Mouse (Mus musculus) retina, postnatal 1 day (tissue): ENCODE measurements around the gene Vps50.
"Not testable (repeated sequence)": the region's sequence is repeated elsewhere in the genome, so short reads cannot be mapped to it uniquely, and the experiment has no call there.

Source experiments
- DNase-seq: peaks from one replicate; pipeline ENCODE4 v3.0.0-alpha.2; 2012

Gene Vps50

GRCm38 (mm10) chr6:3539470-3539869 is 41.3 kb downstream of the Vps50 start:
- DNase-seq = no peak

GRCm38 (mm10) chr6:3543862-3544261 is 45.7 kb downstream of the Vps50 start:
- no peak for DNase-seq

GRCm38 (mm10) chr6:3544970-3545369 is 46.8 kb downstream of the Vps50 start:
- no peak for DNase-seq

- no peak for DNase-seq
Observed at GRCm38 (mm10) chr6:3548959-3549358, 50.8 kb downstream of the Vps50 start.

- DNase-seq = no peak
Observed at GRCm38 (mm10) chr6:3549992-3550391, 51.8 kb downstream of the Vps50 start.

GRCm38 (mm10) chr6:3552681-3553080 is 54.5 kb downstream of the Vps50 start:
- not testable (repeated sequence) for DNase-seq

GRCm38 (mm10) chr6:3557177-3557576 is 59.0 kb downstream of the Vps50 start:
- no peak for DNase-seq

GRCm38 (mm10) chr6:3560009-3560408 is 61.8 kb downstream of the Vps50 start:
- DNase-seq = no peak

GRCm38 (mm10) chr6:3562301-3562700 is 64.1 kb downstream of the Vps50 start:
- DNase-seq = no peak

- DNase-seq = not testable (repeated sequence)
Observed at GRCm38 (mm10) chr6:3564118-3564517, 65.9 kb downstream of the Vps50 start.

- no peak for DNase-seq
Observed at GRCm38 (mm10) chr6:3565005-3565404, 66.8 kb downstream of the Vps50 start.

- DNase-seq = no peak
Observed at GRCm38 (mm10) chr6:3565667-3566066, 67.5 kb downstream of the Vps50 start.

GRCm38 (mm10) chr6:3567071-3567610 is 69.0 kb downstream of the Vps50 start:
- no peak for DNase-seq

GRCm38 (mm10) chr6:3572221-3572815 is 74.1 kb downstream of the Vps50 start:
- no peak for DNase-seq

- DNase-seq = no peak
Observed at GRCm38 (mm10) chr6:3573787-3574186, 75.6 kb downstream of the Vps50 start.

GRCm38 (mm10) chr6:3585402-3585801 is 87.2 kb downstream of the Vps50 start:
- DNase-seq = no peak

GRCm38 (mm10) chr6:3590289-3590904 is 92.2 kb downstream of the Vps50 start:
- DNase-seq = no peak

GRCm38 (mm10) chr6:3594246-3594645 is 96.1 kb downstream of the Vps50 start:
- DNase-seq = no peak

- DNase-seq = no peak
Observed at GRCm38 (mm10) chr6:3612827-3613226, 114.6 kb downstream of the Vps50 start.

- peak; percentile 46 for DNase-seq
Observed at GRCm38 (mm10) chr6:3620428-3621387, 122.5 kb downstream of the Vps50 start.
